Mouse (Mus musculus) thymus, postnatal 25 days (tissue): ENCODE measurements at regions not wholly inside any gene's neighbourhood (a gene's known extent, or its start where the extent isn't known, plus 50 kb on each side); places are given as distances from the start of the nearest gene placed in this dataset.
A peak's percentile ranks its signal among the peaks of the same experiment; 100 is the strongest.
"Not testable (repeated sequence)": the region's sequence is repeated elsewhere in the genome, so short reads cannot be mapped to it uniquely, and the experiment has no call there.

Source experiments
- DNase-seq: peaks from one replicate; pipeline ENCODE4 v3.0.0; 2022

DNA sequence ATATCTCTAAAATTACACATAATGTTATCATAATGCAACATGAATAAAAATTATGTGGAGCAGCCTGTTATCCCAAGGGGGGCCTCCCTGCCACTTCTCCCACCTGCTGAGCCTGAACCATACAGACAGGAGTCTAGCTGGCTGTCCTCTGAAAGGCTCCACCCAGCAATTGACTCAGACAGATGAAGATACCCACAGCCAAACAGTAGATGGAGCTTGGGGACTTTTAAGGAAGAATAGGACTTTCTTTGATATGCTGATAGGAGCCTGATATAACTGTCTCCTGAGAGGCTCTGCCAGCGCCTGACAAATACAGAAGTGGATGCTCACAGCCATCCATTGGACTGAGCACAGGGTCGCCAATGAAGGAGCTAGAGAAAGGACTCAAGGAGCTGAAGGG lies 468.4 kb downstream of the Dad1 start:
- not testable (repeated sequence) for DNase-seq

DNA sequence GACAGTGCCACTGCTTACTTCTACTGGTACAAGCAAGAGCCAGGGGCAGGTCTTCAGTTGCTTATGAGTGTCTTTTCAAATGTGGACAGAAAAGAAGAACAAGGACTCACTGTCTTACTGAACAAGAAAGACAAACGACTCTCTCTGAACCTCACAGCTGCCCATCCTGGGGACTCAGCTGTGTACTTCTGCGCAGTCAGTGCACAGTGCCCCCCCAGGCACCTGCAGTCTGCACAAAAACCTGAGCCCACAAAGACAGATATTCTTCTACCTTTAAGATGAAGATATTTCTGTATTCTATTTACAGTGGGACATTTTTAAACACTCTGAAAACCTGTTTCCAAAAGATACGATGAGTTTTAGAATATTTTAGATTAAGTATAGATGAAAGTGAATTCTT lies 476.5 kb downstream of the Dad1 start:
- no peak for DNase-seq

DNA sequence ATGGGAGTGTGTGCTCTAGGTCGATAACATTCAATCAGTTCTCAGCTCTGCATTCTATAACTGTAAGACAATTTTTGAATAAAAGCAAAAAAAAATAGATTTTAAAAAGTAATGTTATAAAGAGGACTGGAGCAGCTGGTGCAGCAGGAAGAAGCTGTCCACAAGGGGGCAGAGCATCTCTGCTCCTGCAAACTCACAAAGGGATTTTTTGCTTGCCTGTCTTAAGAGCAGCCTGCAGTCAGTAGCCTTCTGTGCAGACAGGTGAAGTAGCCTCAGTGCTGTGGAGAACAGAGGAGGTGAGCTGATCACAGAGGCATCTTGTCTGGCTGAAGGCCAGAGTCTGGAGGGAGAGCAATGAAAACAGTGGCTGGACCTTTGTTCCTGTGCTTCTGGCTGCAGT lies 477.2 kb downstream of the Dad1 start:
- peak; percentile 79 for DNase-seq

DNA sequence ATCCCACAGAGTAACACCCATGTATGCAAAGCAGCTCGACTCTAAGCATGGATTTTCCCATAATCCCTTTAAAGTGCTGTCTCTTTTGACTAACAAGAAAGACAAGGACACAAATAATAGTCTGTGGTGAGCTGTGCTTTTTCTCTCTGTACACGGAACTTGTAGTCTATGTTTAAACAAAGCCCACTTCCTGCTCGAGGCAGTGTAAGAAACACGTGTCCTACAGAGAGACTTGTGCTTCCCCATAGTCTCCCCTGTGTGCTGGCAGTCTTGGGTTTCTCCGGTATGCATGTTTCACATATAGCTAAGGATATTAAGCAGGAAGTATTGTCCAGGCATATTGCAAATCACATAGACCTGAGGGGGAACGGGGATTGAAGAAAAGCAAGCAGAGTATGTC lies 487.4 kb downstream of the Dad1 start:
- DNase-seq = not testable (repeated sequence)

DNA sequence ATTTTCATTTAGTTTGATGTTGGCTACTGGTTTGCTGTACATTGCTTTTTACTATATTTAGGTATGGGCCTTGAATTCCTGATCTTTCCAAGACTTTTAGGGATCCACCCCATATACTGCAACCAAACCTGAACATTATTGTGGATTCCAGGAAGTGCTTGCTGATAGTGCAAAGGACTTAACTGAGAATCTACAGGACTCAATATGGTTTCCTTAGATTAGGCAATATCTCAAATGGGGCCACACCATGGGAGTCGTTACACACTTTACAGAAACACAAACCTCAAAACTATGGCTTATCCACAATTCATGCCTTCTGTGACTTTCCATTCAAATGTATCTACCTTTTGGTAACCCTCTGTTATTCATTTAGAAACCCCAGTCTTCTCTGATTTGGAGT lies 488.0 kb downstream of the Dad1 start:
- not testable (repeated sequence) for DNase-seq

DNA sequence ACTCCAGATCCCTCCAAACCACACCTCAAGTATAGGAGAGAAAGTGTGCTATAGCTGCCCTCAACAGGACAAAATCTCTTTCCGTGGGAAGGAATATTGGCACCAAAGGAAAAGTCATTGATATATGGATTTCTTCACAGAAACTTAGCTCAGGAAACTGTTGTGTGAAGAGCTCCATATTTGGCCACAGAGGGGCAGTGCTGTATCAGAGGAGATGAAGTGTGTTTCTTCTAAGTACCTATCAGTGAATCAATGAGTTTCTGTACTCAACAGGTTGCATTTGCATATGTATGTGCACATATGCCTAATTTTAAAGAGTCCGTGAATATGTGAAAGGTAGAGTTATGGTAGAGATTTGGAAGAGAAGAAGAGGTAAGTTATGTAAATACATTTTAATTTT lies 493.3 kb downstream of the Dad1 start:
- not testable (repeated sequence) for DNase-seq

DNA sequence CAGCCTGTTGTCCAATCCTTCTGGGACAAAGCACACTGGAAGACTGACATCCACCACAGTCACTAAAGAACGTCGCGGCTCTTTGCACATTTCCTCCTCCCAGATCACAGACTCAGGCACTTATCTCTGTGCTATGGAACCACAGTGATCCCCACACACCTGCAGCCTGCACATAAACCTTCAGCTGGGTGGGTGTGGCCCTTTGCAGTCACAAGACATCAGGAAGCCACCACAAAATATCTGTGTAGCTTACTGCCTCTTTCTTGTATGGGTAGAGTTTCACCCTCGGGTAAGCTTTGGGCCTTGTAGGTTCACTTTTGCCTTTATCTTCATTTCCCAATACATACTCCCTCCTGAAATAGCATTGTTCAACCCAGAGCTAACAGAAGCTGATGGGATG lies 496.1 kb downstream of the Dad1 start:
- peak; percentile 57 for DNase-seq

DNA sequence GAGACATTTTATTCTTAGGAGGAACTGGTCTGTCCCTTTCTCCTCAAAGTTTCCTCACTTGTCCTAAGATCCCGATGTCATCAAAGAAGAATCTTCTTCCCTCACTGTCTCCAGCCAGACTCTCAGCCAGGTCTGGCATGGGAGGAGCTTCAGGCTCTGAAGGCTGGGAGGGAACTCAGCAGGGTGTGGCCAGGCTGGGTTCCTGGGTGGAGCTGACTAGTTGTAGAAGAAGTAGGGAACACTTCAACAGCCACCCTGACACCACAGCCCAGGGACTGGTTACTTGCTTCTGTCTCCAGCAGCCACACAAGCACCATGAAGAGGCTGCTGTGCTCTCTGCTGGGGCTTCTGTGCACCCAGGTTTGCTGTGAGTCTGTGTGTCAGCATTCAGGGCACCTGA lies 496.8 kb downstream of the Dad1 start:
- not testable (repeated sequence) for DNase-seq

DNA sequence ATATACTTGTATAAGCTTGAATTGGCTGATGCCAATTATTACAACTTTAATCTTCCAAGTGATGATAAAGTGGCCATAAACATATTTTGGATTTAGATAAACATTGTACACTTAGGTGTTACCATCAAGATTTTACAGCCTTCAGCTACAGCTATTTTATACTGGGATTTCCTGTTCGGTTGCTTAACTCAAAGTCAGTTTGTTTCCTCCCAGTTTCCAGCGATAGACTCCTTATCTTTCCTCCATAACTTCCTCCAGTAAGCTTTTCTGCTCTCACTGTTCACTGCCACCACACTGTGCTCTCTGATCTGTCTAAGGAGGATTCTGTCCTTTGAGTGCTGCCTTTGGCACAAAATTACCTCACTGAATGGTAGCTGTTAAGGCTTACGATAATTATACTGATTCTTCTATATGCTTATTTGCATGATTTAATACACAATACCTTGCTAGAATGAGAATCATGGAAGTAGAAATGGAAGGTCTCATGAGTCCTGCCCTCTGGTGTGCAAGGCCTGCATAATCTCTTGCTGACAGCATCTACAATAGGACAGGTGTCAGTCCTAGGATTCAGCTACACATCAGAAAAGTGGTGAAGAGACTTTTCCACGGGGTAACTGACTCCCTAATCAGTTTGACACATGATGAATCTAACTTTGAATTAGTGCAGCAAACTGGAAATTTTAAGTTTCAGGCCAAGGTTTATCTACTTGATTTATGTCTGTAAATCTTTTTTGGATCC lies 503.0 kb downstream of the Dad1 start:
- no peak for DNase-seq

DNA sequence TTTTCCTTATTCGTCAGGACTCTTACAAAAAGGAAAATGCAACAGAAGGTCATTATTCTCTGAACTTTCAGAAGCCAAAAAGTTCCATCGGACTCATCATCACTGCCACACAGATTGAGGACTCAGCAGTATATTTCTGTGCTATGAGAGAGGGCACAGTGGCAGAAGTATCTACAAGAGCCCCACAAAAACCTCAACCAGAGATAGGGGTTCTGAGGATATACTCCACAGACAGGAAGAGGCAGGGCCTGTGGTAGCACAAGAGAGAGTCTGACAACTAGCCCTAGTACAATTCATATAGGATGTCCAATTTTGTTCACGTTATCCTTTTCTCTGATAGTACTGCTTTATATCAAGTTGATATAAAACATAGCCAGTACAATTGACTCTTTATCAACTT lies 510.4 kb downstream of the Dad1 start:
- not testable (repeated sequence) for DNase-seq

DNA sequence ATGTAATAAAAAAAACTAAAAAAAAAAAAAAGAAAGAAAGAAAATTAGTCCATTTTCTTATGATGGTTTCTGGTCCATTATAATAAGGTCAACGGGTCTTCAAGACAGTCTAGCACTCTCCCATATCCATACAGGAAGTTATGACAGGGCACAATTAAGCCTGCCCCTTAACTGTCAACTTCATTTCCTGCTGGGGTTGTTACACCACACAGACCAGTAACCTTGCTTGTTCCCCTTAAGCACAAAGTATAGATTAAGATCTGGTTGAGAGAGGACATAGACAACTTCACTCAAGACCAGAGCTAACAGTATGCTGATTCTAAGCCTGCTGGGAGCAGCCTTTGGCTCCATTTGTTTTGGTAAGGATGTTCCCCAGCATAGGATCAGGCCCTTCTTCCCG lies 511.0 kb downstream of the Dad1 start:
- DNase-seq = not testable (repeated sequence)

DNA sequence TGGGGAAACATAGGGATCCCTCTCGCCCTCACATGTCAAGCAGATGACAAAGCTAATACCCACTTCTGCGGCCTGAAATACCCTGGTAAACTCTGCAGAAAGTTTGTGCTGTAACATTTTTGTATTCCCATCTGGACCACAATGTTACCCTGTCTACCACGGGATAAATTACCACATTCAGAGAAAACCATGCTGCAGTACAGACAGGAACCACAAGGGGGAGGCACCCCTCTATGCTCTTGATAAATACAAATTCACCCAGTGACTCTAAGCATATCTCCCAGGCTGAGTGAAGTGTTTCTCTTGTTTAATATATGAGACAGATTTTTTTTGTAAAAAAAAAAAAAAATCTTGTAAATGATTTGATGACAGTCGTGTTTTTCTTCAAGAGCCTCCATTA lies 512.7 kb downstream of the Dad1 start:
- DNase-seq = peak; percentile 75

DNA sequence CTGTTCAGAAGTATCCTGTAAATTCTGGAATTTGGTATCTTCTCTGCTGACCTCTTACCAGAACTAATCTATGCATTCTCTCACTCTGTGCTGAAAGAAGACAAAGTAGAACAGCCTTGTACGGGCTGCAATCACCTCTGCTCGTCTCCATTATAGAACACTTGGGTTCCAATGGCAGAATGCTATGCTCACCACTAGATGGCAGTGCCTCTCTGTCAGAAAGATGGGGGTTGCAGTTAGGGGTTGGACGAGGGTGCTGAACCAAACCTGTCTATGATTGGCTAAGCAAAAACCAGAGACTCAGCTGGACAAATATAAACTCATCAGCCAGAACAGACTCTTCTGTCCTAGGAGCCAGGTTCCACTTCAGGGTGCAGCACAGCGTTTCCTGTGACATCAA lies 515.9 kb downstream of the Dad1 start:
- peak; percentile 37 for DNase-seq

DNA sequence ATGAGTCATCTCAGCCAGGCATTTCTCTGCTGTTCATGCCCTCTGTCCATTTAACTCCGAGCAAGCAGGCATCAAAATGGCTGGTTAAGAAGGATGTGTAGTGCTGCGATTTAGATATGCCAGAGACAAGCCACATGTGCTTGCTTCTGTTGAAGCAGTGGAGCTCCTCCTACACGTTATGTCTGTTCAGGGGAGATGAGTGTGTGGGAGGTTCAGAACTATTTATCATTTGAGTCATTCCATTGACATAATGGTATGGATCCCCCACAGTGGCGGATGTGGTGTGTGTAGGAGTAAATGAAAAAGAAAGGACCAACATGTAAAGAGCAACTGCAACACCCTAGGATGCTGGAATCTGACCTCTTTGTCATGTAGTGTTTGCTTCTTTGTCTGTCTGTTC lies 517.6 kb downstream of the Dad1 start:
- DNase-seq = not testable (repeated sequence)

DNA sequence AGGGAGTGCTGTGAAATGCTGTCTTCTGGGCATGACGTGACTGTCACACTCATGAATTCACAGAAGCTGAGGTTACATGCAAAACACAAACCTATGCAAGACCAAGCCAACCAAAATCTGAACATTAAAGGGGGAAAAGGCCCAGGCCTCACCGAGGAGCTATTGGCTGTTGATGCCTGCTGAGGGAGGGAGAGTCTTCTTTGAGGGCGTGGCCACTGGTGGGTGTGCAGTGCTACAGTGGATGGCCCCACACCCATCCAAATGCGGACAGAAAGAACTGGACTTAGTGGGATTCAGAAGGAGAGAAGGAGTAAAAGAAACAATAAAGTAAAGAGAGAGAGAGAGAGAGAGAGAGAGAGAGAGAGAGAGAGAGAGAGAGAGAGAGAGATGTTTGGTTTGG lies 522.3 kb downstream of the Dad1 start:
- DNase-seq = not testable (repeated sequence)

DNA sequence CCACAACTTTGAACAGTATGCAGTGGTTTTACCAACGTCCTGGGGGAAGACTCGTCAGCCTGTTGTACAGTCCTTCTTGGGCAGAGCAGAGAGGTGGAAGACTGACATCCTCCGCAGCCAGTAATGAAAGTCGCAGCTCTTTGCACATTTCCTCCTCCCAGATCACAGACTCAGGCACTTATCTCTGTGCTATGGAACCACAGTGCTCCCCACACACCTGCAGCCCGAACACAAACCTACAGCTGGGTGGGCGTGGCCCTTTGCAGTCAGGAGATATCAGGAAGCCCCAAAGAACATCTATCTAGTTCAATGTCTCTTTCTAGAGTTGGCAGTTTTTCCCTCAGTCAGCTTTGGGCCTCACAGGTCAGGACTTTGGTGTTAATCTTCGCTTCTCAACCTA lies 524.0 kb downstream of the Dad1 start:
- not testable (repeated sequence) for DNase-seq

DNA sequence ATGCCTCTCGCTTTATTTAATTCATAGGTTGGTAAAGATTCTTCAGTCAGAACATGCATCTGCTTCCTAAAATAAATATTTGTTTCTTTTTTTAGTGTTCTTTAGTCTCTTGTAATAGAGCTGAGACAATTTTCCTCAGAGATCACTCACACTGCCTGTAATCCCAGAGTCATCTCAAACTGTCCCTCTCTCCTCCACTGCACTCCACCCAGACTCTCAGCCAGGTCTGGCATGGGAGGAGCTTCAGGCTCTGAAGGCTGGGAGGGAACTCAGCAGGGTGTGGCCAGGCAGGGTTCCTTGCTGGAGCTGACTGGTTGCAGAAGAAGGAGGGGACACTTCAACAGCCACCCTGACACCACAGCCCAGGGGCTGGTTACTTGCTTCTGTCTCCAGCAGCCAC lies 524.8 kb downstream of the Dad1 start:
- DNase-seq = not testable (repeated sequence)

DNA sequence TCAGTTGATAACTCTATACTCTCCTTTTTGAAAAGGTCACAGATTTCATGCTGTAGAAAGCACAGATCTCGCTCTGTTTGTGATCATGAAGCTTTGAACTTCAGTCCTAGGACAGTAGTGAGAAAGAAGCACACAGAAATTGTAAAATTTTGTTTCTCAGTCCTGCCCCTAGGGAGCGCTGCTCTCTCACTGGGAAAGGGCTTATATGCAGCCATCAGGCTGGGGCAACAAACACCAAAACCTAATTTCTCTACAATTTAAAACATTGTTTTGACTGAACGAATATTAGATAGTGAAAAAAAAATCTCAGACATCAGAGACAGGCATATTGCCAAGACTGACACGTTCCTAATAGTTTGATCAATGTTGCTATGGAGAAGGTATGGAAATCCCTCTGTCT lies 527.0 kb downstream of the Dad1 start:
- DNase-seq = not testable (repeated sequence)

DNA sequence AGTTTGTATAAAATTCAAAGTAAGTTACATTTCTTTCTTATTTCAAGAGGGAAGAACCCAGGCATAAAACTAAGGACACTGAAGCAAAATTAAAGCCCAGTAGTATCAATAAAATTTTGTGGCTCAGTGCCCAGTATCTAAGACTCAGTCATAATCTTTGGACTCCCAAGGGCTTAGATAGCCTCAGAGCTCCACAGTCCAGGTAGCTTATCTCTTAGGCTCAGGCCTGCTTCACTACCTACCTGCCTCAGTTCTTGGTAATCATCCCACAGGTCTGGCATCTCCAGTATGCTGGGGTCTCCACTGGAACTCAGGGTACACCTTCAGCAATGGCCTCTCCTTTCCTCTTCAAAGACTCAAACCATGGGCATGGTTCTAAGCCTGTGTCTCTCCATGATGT lies 530.3 kb downstream of the Dad1 start:
- DNase-seq = not testable (repeated sequence)

DNA sequence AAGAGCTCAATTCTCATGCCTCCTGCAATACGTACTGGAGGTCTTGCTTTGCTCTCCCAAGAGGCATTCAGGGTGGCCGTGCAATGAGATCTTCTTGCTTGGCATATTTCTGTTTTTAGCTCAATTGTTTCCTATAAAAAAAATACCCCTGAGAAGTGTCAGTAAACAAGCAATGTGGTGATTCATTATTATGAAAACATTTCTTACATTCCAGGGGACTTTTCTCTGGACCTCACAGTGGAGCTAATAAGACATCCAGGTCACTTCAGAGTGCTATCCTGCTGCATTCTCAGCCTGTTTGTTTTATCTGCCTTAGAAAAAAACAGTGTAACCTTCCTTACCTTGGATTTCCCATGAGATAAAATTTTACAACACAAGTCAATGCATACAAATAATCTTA lies 532.0 kb downstream of the Dad1 start:
- DNase-seq = not testable (repeated sequence)

DNA sequence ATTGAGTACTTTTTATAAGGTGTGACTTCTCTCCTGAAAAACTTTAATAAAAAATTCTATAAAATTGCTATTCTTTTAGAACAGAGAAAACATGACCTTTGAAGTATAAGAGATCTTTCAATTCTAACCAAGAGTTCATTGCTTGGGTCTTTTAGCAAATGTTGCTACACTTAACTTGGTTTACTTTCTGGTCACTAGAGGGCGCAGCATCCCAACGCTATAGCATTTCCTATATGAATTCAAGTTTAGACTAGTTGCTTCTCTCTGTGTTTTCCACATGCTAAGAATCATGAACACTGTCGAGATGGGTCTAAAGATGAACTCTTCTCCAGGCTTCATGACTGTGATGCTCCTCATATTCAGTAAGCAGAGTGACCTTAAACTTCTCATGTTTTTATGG lies 544.3 kb downstream of the Dad1 start:
- DNase-seq = peak; percentile 47

DNA sequence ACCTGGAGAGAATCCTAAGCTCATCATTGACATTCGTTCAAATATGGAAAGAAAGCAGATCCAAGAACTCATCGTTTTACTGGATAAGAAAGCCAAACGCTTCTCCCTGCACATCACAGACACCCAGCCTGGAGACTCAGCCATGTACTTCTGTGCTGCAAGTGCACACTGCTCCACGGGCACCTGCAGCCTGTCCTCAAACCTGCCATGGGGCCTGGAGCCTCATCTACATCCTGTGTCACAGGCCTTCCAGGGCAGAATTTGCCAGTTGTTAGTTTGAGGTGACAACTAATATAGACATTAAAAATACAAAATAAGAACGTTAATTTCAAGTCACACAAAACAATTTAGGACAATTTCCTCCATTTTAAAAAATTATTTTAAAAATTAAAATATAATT lies 549.6 kb downstream of the Dad1 start:
- DNase-seq = not testable (repeated sequence)

DNA sequence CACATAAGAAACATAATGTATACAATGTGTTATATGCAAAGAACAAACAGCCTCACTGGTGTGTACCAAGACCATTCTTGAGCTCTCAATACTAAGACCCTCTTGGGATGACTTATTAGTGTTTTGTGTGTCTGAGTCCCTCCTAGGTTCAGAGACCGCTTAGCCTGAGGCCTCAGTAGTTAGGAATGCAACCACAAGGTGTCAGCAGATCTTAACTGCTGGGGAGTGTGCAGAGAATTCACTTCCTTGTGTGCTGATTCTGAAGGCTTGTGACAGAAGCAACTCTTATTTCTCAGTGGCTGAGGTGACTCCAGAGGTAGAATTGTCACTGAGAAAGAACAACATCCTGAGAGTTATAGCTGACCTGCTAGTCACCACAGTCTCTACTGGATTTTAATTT lies 550.3 kb downstream of the Dad1 start:
- DNase-seq = not testable (repeated sequence)

DNA sequence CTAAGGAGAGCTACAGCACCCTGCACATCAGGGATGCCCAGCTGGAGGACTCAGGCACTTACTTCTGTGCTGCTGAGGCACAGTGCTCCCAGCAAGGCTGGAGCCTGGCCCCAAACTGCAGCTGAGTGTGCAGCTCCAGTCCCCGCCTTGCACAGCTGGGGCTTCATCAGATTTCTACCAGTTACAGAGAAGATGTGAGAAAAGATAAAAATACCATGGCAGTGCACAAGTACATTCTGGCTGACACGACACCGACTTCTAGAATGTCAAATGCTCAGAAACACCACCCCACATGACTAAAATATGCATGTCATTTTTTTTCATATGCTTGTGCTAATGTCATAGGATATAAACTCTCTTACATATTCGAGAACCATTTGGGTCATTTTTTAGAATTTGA lies 569.8 kb downstream of the Dad1 start:
- not testable (repeated sequence) for DNase-seq

DNA sequence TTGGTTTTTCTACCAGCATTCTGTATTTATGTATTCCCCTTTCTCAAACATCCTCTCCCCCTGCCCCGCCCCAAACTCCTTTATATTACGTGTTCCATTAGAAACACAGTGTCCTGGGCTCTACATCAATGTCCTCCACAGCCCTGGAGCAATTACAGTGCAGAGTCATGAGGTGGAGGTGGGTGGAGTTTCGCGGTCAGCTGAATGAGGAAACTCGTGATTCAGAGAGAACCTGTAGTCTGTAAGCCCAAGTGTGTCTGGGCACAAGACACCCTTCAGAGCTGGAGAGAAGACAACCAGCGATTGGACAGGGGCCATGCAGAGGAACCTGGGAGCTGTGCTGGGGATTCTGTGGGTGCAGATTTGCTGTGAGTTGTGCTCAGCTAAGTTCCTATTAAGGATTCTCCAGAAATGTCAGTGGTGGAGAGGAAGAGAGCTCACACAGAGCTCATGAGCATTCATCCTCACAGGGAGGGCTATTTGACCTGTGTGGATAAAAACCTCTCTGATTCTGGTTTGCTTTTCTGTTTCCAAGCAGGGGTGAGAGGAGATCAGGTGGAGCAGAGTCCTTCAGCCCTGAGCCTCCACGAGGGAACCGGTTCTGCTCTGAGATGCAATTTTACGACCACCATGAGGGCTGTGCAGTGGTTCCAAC lies 570.4 kb downstream of the Dad1 start:
- DNase-seq = peak; percentile 33
